Mouse (Mus musculus) forebrain, embryonic 16.5 days (tissue): Measurements from ENCODE around the gene Memo1. TPM values are rescaled to one million over a fixed set of nuclear protein-coding genes. Genes with fewer than 3 reads are reported as not detected.

Experiments
- ATAC-seq: fragments of 200-750 bp; cut with Nextera tagmentation; 2 replicates; pipeline ENCODE4 v1.8.0; 2017; ENCODE audit warnings: mild to moderate bottlenecking, moderate library complexity
- H3K27ac ChIP-seq: fragments of 300-500 bp; sonication (generic); 2 replicates; pipeline ENCODE4 v1.5.1; 2014; ENCODE audit warnings: low read length, control low read depth
- H3K27me3 ChIP-seq: fragments of 300-500 bp; sonication (generic); replicated peaks from 2 replicates; pipeline ENCODE4 v1.6.1; 2014; ENCODE audit warnings: low read length; ENCODE audit not compliant: control insufficient read depth, insufficient read depth
- H3K36me3 ChIP-seq: fragments of 300-500 bp; sonication (generic); 2 replicates; pipeline ENCODE4 v1.6.1; 2014; ENCODE audit not compliant: control insufficient read depth, insufficient read depth
- H3K4me1 ChIP-seq: fragments of 300-500 bp; sonication (generic); replicated peaks from 2 replicates; pipeline ENCODE4 v1.6.1; 2014; ENCODE audit warnings: low read length; ENCODE audit not compliant: control insufficient read depth, insufficient read depth
- H3K4me2 ChIP-seq: fragments of 300-500 bp; sonication (generic); 2 replicates; pipeline ENCODE4 v1.6.1; 2014; ENCODE audit warnings: mild to moderate bottlenecking, low read length, control low read depth
- H3K4me3 ChIP-seq: fragments of 300-500 bp; sonication (generic); replicated peaks from 2 replicates; pipeline ENCODE4 v1.5.1; 2014; ENCODE audit warnings: mild to moderate bottlenecking, low read length, control low read depth
- H3K9ac ChIP-seq: fragments of 300-500 bp; sonication (generic); replicated peaks from 2 replicates; pipeline ENCODE4 v1.6.1; 2014; ENCODE audit warnings: low read depth, low read length, control low read depth
- H3K9me3 ChIP-seq: fragments of 300-500 bp; sonication (generic); 2 replicates; pipeline ENCODE4 v1.6.1; 2016; ENCODE audit warnings: low read length; ENCODE audit not compliant: control insufficient read depth
- WGBS: fragments of 180-500 bp; shearing (Covaris S2); extraction: QIAGEN DNeasy Blood & Tissue Kit; methylation state at CpG from one replicate; pipeline ENCODE4 v1.1.7; 2014; 5-methylcytosine and 5-hydroxymethylcytosine counted together
- polyA plus RNA-seq: library from polyadenylated mRNA; unstranded; fragments of >200 nt; fragmentation: Nextera tagmentation; extraction: Ambion mirVana; gene quantifications from 2 replicates; pipeline ENCODE4 v1.2.1, GENCODE M21; 2015

The Memo1 gene
- polyA plus RNA-seq, 1 experiment from 2014 or later, result 66.3 TPM

- WGBS, result 38% methylated on average over 11 of the region's 11 CpGs
- Histone ChIP-seq H3K27me3 (no peaks in the 10 kb centered on the region), H3K9ac (peak overlapping the region; percentile 92), H3K4me3 (peak overlapping the region; percentile 95), H3K27ac (peak overlapping the region; percentile 96), H3K4me2 (peak overlapping the region; percentile 80), H3K4me1 (peaks cover 19% of the 10 kb centered on the region), H3K36me3 (peaks cover 11% of the 10 kb centered on the region; the same call in 1 of the 2 replicates), H3K9me3 (no peaks in the 10 kb centered on the region)
- ATAC-seq, result no peak
These were observed 929 bp upstream of the Memo1 start for GRCm38 (mm10) chr17:74296076-74296823.

GRCm38 (mm10) chr17:74294426-74295025 is 795 bp downstream of the Memo1 start:
- no peaks in the 10 kb centered on the region for H3K9me3 ChIP-seq
- ATAC-seq, result peak; percentile 71
- WGBS, result under 1% methylated on average over 63 of the region's 80 CpGs
- peaks cover 3% of the 10 kb centered on the region; the same call in 1 of the 2 replicates for H3K36me3 ChIP-seq
- peak overlapping the region; percentile 79 for H3K4me2 ChIP-seq
- peaks cover 23% of the 10 kb centered on the region for H3K4me1 ChIP-seq
- H3K27me3 ChIP-seq, result no peaks in the 10 kb centered on the region
- H3K27ac ChIP-seq, result peak overlapping the region; percentile 96
- peak overlapping the region; percentile 95 for H3K4me3 ChIP-seq
- peak overlapping the region; percentile 92 for H3K9ac ChIP-seq

- H3K27ac ChIP-seq, result peak overlapping the region; percentile 96
- no peaks in the 10 kb centered on the region for H3K27me3 ChIP-seq
- peaks cover 23% of the 10 kb centered on the region for H3K4me1 ChIP-seq
- H3K9me3 ChIP-seq, result no peaks in the 10 kb centered on the region
- peak overlapping the region; percentile 79 for H3K4me2 ChIP-seq
- H3K9ac ChIP-seq, result peak overlapping the region; percentile 92
- peaks cover under 1% of the 10 kb centered on the region; the same call in 1 of the 2 replicates for H3K36me3 ChIP-seq
- WGBS, result 2% methylated on average over 18 of the region's 18 CpGs
- H3K4me3 ChIP-seq, result peak overlapping the region; percentile 95
- no peak for ATAC-seq
These were observed 1.5 kb downstream of the Memo1 start for GRCm38 (mm10) chr17:74293687-74294425.

- 82% methylated on average over 4 of the region's 4 CpGs for WGBS
- no peak overlapping the region for H3K4me3 ChIP-seq
These were observed 3.5 kb downstream of the Memo1 start for GRCm38 (mm10) chr17:74291640-74292361.

GRCm38 (mm10) chr17:74290869-74291268 is 4.5 kb downstream of the Memo1 start:
- H3K4me3 ChIP-seq, result no peak overlapping the region
- H3K9ac ChIP-seq, result no peak overlapping the region
- no peak overlapping the region for H3K4me2 ChIP-seq
- no peaks in the 10 kb centered on the region for H3K27me3 ChIP-seq
- H3K4me1 ChIP-seq, result peaks cover 21% of the 10 kb centered on the region
- no peak for ATAC-seq
- no peaks in the 10 kb centered on the region for H3K36me3 ChIP-seq
- H3K27ac ChIP-seq, result no peak overlapping the region
- no peaks in the 10 kb centered on the region for H3K9me3 ChIP-seq

More at GRCm38 (mm10) chr17:74291640-74292361, 3.5 kb downstream of the Memo1 start:
- no peak overlapping the region for H3K27ac ChIP-seq
- H3K4me1 ChIP-seq, result peaks cover 23% of the 10 kb centered on the region
- no peak overlapping the region for H3K4me2 ChIP-seq
- H3K36me3 ChIP-seq, result no peaks in the 10 kb centered on the region
- ATAC-seq, result no peak
- no peaks in the 10 kb centered on the region for H3K9me3 ChIP-seq
- H3K27me3 ChIP-seq, result no peaks in the 10 kb centered on the region
- H3K9ac ChIP-seq, result no peak overlapping the region

GRCm38 (mm10) chr17:74290198-74290597 is 5.1 kb downstream of the Memo1 start:
- no peak for ATAC-seq
- no peaks in the 10 kb centered on the region for H3K9me3 ChIP-seq
- no peaks in the 10 kb centered on the region for H3K36me3 ChIP-seq
- 79% methylated on average over 3 of the region's 3 CpGs for WGBS
- peaks cover 19% of the 10 kb centered on the region for H3K4me1 ChIP-seq
- no peak overlapping the region for H3K4me3 ChIP-seq
- H3K4me2 ChIP-seq, result no peak overlapping the region
- no peak overlapping the region for H3K27ac ChIP-seq
- H3K9ac ChIP-seq, result no peak overlapping the region
- H3K27me3 ChIP-seq, result no peaks in the 10 kb centered on the region

- Histone ChIP-seq H3K4me2 (no peak overlapping the region), H3K4me3 (no peak overlapping the region), H3K4me1 (peaks cover 18% of the 10 kb centered on the region), H3K36me3 (no peaks in the 10 kb centered on the region), H3K9ac (no peak overlapping the region), H3K27me3 (no peaks in the 10 kb centered on the region), H3K27ac (no peak overlapping the region), H3K9me3 (no peaks in the 10 kb centered on the region)
- WGBS, result 98% methylated on average over 2 of the region's 2 CpGs
- 0 out of 2 replicates have a peak, but pooled peaks have one; percentile 15 for ATAC-seq
These were observed 6.7 kb downstream of the Memo1 start for GRCm38 (mm10) chr17:74288626-74289025.

- ATAC-seq, result no peak
- WGBS, result 84% methylated on average over 4 of the region's 4 CpGs
- Histone ChIP-seq H3K36me3 (no peaks in the 10 kb centered on the region), H3K27me3 (no peaks in the 10 kb centered on the region), H3K4me1 (0 out of 2 replicates have a peak, but pooled peaks cover 4% of the 10 kb centered on the region), H3K9ac (no peak overlapping the region), H3K4me2 (no peak overlapping the region), H3K9me3 (no peaks in the 10 kb centered on the region), H3K4me3 (no peak overlapping the region), H3K27ac (no peak overlapping the region)
These were observed 9.1 kb downstream of the Memo1 start for GRCm38 (mm10) chr17:74286140-74286730.
